Mouse (Mus musculus): ENCODE data around the gene Zbtb11. TPM values are rescaled to one million over a fixed set of nuclear protein-coding genes. Genes with fewer than 3 reads are reported as not detected.
A peak's percentile ranks its signal among the peaks of the same experiment; 100 is the strongest.
"Not testable (repeated sequence)": the region's sequence is repeated elsewhere in the genome, so short reads cannot be mapped to it uniquely, and the experiment has no call there.

Gene Zbtb11
- polyA plus RNA-seq, 1 experiment from 2014 or later, result 17.6 TPM

- Histone ChIP-seq H3K27ac (no peak overlapping the region), H3K9me3 (replicated peaks) (0 out of 2 replicates have a peak, but pooled peaks cover 4% of the 10 kb centered on the region), H3K4me2 (peak overlapping the region; percentile 68), H3K4me1 (peaks cover 12% of the 10 kb centered on the region), H3K4me3 (peak overlapping the region; percentile 49), H3K27me3 (replicated peaks) (no peaks in the 10 kb centered on the region), H3K36me3 (no peaks in the 10 kb centered on the region), H3K9ac (peak overlapping the region; percentile 20; the same call in 1 of the 2 replicates)
- 24% methylated on average over 19 of the region's 19 CpGs for WGBS (ENCODE audit: insufficient replicate concordance)
- ATAC-seq, result peak; percentile 56
Measured at GRCm38 (mm10) chr16:55950946-55951678, 22.6 kb upstream of the Zbtb11 start.

DNA sequence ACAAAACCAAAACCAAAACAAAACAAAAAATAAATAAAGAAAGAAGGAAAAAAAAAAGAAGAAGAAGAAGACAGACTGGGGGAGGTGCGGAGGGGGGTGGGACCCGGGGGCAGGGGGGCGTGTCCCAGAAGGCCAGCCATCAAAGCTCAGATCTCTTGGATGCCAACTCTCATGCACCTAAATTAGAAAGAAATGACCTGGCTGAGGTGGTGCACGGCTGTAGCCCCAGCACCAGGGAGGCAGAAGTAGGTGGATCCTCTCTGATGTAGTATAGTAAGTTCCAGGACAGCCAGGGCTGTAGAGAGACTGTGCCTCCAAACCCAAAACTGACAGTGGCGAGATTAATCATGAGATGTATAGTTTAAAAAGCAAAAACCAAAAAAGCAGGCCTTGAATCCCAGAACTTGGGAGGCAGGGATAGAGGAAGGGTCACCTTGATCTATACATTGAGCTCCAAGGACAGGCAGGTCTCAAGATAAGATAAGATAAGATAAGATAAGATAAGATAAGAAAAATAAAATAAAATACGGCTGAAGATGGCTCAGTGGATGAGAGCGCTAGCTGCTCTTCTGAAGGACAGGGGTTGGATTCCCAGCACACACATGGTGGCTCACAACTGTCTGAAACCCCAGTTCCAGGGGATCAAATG lies 21.9 kb upstream of the Zbtb11 start:
- Histone ChIP-seq H3K27ac (no peak overlapping the region), H3K4me3 (peak overlapping the region; percentile 49), H3K9me3 (replicated peaks) (0 out of 2 replicates have a peak, but pooled peaks cover 4% of the 10 kb centered on the region), H3K36me3 (no peaks in the 10 kb centered on the region), H3K4me2 (peak overlapping the region; percentile 68), H3K4me1 (peaks cover 12% of the 10 kb centered on the region), H3K27me3 (replicated peaks) (no peaks in the 10 kb centered on the region), H3K9ac (peak overlapping the region; percentile 20; the same call in 1 of the 2 replicates)
- peak; percentile 50; the same call in 1 of the 2 replicates for ATAC-seq
- 46% methylated on average over 7 of the region's 7 CpGs for WGBS (ENCODE audit: insufficient replicate concordance)

- H3K9ac ChIP-seq, result no peak overlapping the region
- no peak for ATAC-seq
- H3K4me3 ChIP-seq, result no peak overlapping the region
- H3K36me3 ChIP-seq, result no peaks in the 10 kb centered on the region
- H3K4me2 ChIP-seq, result no peak overlapping the region
- 0 out of 2 replicates have a peak, but pooled peaks cover 4% of the 10 kb centered on the region for H3K9me3 ChIP-seq (replicated peaks)
- no peaks in the 10 kb centered on the region for H3K27me3 ChIP-seq (replicated peaks)
- H3K4me1 ChIP-seq, result peaks cover 12% of the 10 kb centered on the region
- H3K27ac ChIP-seq, result no peak overlapping the region
Measured at GRCm38 (mm10) chr16:55952771-55953170, 20.9 kb upstream of the Zbtb11 start.

DNA sequence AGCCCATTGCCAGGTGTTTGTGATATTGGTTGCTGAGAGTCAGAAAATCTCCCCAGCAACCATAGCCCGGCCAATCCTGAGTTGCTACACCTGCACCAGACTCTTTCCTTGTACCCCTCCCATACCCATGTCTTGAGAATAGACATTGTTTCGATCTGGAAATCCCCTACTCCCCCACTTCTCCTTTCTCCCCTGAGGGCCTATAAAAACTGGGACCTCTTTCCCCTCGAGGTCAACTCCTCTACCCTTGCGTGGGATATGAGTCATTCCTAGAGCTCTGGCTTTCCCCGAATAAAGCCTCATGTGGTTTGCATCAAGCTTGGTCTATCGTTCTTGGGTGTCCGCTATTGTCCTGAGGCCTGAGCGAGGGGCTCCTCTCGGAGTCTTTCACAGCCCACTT lies 19.5 kb upstream of the Zbtb11 start:
- ATAC-seq, H3K4me3 ChIP-seq: not testable (repeated sequence)
- WGBS (ENCODE audit: insufficient replicate concordance), result 78% methylated on average over 9 of the region's 9 CpGs

GRCm38 (mm10) chr16:55963068-55963467 lies 10.6 kb upstream of the Zbtb11 start:
- not testable (repeated sequence) for H3K9me3 ChIP-seq (replicated peaks); H3K4me3 ChIP-seq; ATAC-seq; H3K27ac ChIP-seq; H3K9ac ChIP-seq; H3K4me2 ChIP-seq; H3K27me3 ChIP-seq (replicated peaks)
- Histone ChIP-seq H3K36me3 (peaks cover 11% of the 10 kb centered on the region), H3K4me1 (peaks cover 18% of the 10 kb centered on the region)
- WGBS (ENCODE audit: insufficient replicate concordance), result 83% methylated on average over 6 of the region's 11 CpGs

More for the DNA sequence above, 19.5 kb upstream of the Zbtb11 start:
- H3K27ac ChIP-seq; H3K27me3 ChIP-seq (replicated peaks); H3K9me3 ChIP-seq (replicated peaks); H3K36me3 ChIP-seq; H3K9ac ChIP-seq; H3K4me2 ChIP-seq: not testable (repeated sequence)
- H3K4me1 ChIP-seq, result peaks cover 12% of the 10 kb centered on the region

DNA sequence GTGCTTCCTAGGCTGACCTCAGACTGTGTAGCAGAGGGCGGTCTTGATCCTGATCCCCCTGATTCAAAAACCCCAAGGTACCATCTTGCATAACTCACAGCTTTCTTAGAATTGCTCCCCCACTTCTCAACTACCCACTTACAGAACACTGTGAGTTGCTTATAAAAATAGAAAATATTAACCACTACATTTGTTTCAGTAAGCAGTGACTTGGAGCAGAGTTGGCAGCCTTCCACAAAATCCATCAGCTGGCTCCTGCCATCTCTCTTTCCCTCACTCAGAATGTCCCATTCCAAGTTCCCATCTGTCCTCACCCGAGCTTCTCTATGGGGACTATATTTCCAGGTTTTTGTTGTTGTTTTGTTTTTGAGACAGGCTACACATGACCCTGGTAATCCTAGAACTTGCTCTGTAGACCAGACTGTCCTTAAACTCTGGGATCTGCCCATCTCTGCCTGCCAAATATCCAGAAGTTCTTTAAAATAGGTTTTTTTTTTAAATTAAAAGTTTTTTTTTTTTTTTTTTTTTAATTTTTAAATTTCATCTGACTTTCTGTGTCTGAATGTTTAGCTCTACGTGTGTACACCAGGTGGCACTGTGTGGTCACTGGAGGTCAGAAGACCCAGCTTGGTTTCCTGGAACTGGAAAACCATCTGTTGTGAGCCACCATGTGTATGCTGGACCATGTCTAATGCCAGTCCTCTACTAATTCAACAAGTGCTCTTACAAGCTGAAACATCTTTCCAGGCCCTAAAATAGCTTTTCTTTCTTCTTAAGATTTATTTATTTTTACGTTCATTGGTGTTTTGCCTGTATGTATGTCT lies 9.3 kb upstream of the Zbtb11 start:
- WGBS (ENCODE audit: insufficient replicate concordance), result 62% methylated on average over 4 of the region's 4 CpGs
- H3K27me3 ChIP-seq (replicated peaks), result no peaks in the 10 kb centered on the region
- H3K9me3 ChIP-seq (replicated peaks), result no peaks in the 10 kb centered on the region
- H3K4me2 ChIP-seq, result no peak overlapping the region
- H3K27ac ChIP-seq, result no peak overlapping the region
- no peak for ATAC-seq
- no peak overlapping the region for H3K9ac ChIP-seq
- H3K4me1 ChIP-seq, result peaks cover 30% of the 10 kb centered on the region
- H3K4me3 ChIP-seq, result no peak overlapping the region
- H3K36me3 ChIP-seq, result peaks cover 23% of the 10 kb centered on the region

DNA sequence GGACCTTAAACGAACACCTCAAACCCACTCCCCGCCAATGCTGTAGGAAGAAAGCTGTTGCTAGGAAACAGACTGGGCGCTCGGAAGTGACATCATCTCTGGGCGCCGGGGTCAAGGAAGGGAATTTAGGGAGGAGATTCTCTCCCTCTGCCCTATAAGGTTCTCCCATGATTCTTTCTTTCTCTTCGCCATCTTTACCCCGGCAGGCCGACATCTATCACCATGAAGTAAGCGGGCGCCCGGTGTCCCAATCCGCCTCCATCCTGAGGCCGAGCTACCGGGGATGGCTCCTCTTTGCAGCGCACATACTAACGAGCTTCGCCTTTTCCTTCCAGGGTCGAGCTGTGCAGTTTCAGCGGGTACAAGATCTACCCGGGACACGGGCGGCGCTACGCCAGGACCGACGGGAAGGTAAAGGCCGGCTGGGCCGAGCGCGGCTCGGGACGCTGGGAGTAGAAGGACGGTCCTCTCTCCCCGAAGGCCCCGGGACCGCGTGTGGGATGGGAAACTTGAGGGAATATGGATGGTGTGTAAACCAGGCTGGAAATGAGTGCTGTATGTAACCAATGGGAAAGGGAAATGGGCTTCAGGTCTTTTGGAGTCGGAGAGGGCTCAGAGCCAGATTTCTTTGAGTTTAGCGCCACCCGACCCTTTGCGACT lies 7.3 kb upstream of the Zbtb11 start, which contains the start of gene Rpl24:
Gene Rpl24 (plus strand): TSS at position 64 of the 660 bp plus-strand sequence.
- peak within 1 kb of the TSS; percentile 84 for H3K27ac ChIP-seq
- H3K4me1 ChIP-seq, result peaks cover 46% of the 10 kb centered on the region
- peak within 1 kb of the TSS; percentile 91 for H3K4me2 ChIP-seq
- H3K9me3 ChIP-seq (replicated peaks), result no peaks in the 10 kb centered on the region
- peak; percentile 88 for ATAC-seq
- WGBS (ENCODE audit: insufficient replicate concordance), result under 1% methylated on average over 42 of the region's 42 CpGs
- no peaks in the 10 kb centered on the region for H3K27me3 ChIP-seq (replicated peaks)
- H3K36me3 ChIP-seq, result peaks cover 43% of the 10 kb centered on the region
- peak within 1 kb of the TSS; percentile 86 for H3K4me3 ChIP-seq
- H3K9ac ChIP-seq, result peak within 1 kb of the TSS; percentile 90

GRCm38 (mm10) chr16:55967221-55967620 lies 6.5 kb upstream of the Zbtb11 start:
- 19% methylated on average over 1 of the region's 1 CpGs for WGBS (ENCODE audit: insufficient replicate concordance)
- peaks cover 53% of the 10 kb centered on the region for H3K4me1 ChIP-seq
- H3K27ac ChIP-seq, result peak overlapping the region; percentile 84
- H3K4me2 ChIP-seq, result peak overlapping the region; percentile 91
- no peaks in the 10 kb centered on the region for H3K9me3 ChIP-seq (replicated peaks)
- 0 out of 2 replicates have a peak, but pooled peaks have one; percentile 6 for ATAC-seq
- H3K36me3 ChIP-seq, result peaks cover 52% of the 10 kb centered on the region
- no peaks in the 10 kb centered on the region for H3K27me3 ChIP-seq (replicated peaks)
- peak overlapping the region; percentile 86 for H3K4me3 ChIP-seq
- H3K9ac ChIP-seq, result peak overlapping the region; percentile 90

GRCm38 (mm10) chr16:55969147-55969546 lies 4.5 kb upstream of the Zbtb11 start:
- Histone ChIP-seq H3K9ac (no peak overlapping the region), H3K27me3 (replicated peaks) (no peaks in the 10 kb centered on the region), H3K36me3 (peaks cover 53% of the 10 kb centered on the region), H3K9me3 (replicated peaks) (no peaks in the 10 kb centered on the region), H3K27ac (no peak overlapping the region), H3K4me3 (peak overlapping the region; percentile 7; the same call in 1 of the 2 replicates), H3K4me2 (peak overlapping the region; percentile 35), H3K4me1 (peaks cover 61% of the 10 kb centered on the region)
- WGBS (ENCODE audit: insufficient replicate concordance), result 80% methylated on average over 3 of the region's 3 CpGs
- no peak for ATAC-seq

GRCm38 (mm10) chr16:55970416-55970815 lies 3.3 kb upstream of the Zbtb11 start:
- Histone ChIP-seq H3K4me1 (peaks cover 61% of the 10 kb centered on the region), H3K4me2 (0 out of 2 replicates have a peak overlapping the region, but pooled peaks have one; percentile 10), H3K27me3 (replicated peaks) (no peaks in the 10 kb centered on the region), H3K9ac (no peak overlapping the region), H3K4me3 (no peak overlapping the region), H3K9me3 (replicated peaks) (no peaks in the 10 kb centered on the region), H3K36me3 (peaks cover 53% of the 10 kb centered on the region), H3K27ac (0 out of 2 replicates have a peak overlapping the region, but pooled peaks have one; percentile 17)
- 88% methylated on average over 5 of the region's 5 CpGs for WGBS (ENCODE audit: insufficient replicate concordance)
- no peak for ATAC-seq
